ENCODE assay signal across 9 mouse cellular contexts in the genomic region with DNA sequence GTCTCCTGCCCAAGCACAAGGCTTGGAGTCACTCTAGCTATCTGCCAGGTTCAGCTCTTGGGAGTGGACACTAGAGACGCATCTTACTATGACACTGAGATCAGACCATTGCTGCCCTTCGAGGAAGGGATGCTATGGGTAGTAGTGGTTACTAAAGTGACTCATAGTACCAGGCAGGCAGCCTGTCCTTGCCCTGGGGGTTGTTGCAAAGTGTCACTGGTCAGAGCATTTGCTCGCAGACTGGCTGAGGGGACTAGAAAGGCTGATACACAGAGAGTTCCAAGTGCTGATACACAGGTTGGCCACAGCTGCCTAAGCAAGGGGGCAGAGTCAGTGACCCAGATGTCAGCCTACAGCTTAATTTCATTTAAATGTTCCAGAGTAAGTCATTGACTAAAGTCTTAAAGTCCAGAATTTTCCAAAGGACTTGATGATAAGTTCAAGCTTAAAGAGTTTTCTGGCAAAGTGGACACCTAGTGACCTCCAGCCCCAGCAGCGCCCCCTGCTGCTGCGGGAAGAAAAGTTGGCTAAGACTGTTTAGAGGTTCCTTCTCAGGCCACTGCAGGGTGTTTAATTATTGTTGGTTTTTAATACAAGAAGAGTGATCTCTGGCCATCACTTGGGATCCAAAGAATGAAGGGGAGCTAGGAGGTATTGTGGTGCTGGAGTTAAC. TPM values are rescaled to one million over a fixed set of nuclear protein-coding genes. Genes with fewer than 3 reads are reported as not detected.
DNase-seq lines count a peak whose midpoint lies in the region; ATAC-seq and TF ChIP-seq lines count a peak whose summit lies in the region.
"Had no signal": no experiment of that assay in that cellular context is flagged by ENCODE, and none has a peak within 500 bp of the region (broad histone marks: within the 10 kb centered on the region; RNA-seq: fewer than 3 reads in every experiment).

No protein-coding gene starts in this region.

- no peaks in the 10 kb centered on the region for H3K79me2 ChIP-seq in MEL (ENCODE audit: control insufficient read depth, insufficient read depth, low read length, poor library complexity)

- ATAC-seq in intestine, postnatal 0 days = no peak
- no peak for ATAC-seq in intestine, embryonic 15.5 days
- no peak for ATAC-seq in megakaryocyte, adult 5-6 weeks (ENCODE audit: poor library complexity, severe bottlenecking)
- ATAC-seq in midbrain, embryonic 14.5 days (ENCODE audit: low FRiP score, low TSS enrichment) = no peak

- peak; percentile 70 for TF ChIP-seq CTCF in intestine, postnatal 0 days (IDR thresholded peaks at IDR 0.05; ENCODE audit: low read depth)
- TF ChIP-seq CTCF in MEL (IDR thresholded peaks at IDR 0.05 in 2 of 3, conservative IDR thresholded peaks at IDR 0.05 in 1 of 3; ENCODE audit: control insufficient read depth in 1 of 3, insufficient read depth in 1 of 3, low read depth in 2 of 3, low read length in 3 of 3, poor library complexity in 1 of 3, severe bottlenecking in 1 of 3) = peak; percentile 41 to 75 (median 60); a peak in 5 of 6 replicates

- H3K27ac ChIP-seq in intestine, postnatal 0 days (ENCODE audit: low read depth, low read length) = no peak overlapping the region
- H3K27ac ChIP-seq in intestine, embryonic 15.5 days = no peak overlapping the region
- H3K27ac ChIP-seq in MEL (ENCODE audit: control insufficient read depth, low read depth, low read length) = no peak overlapping the region
- no peak overlapping the region for H3K27ac ChIP-seq in midbrain, embryonic 14.5 days (replicated peaks; ENCODE audit: low read depth, low read length)

- 0 out of 2 replicates have a peak, but pooled peaks cover 4% of the 10 kb centered on the region for H3K27me3 ChIP-seq in intestine, postnatal 0 days (replicated peaks; ENCODE audit: control insufficient read depth, insufficient read depth, low read length)
- no peaks in the 10 kb centered on the region for H3K27me3 ChIP-seq in intestine, embryonic 15.5 days (replicated peaks)
- H3K27me3 ChIP-seq in MEL (ENCODE audit: control insufficient read depth in 1 of 2, insufficient read depth in 2 of 2, low read length in 2 of 2) = no peaks in the 10 kb centered on the region; a peak in 1 of 4 replicates
- no peaks in the 10 kb centered on the region for H3K27me3 ChIP-seq in midbrain, embryonic 14.5 days (ENCODE audit: control insufficient read depth, insufficient read depth, low read length)

- TF ChIP-seq POLR2A in MEL (IDR thresholded peaks at IDR 0.05; ENCODE audit: control insufficient read depth in 1 of 2, insufficient read depth in 1 of 2, low read depth in 1 of 2, low read length in 2 of 2, poor library complexity in 1 of 2) = no peak

- no peak overlapping the region for H3K4me2 ChIP-seq in intestine, postnatal 0 days (replicated peaks; ENCODE audit: low read depth)
- no peak overlapping the region for H3K4me2 ChIP-seq in intestine, embryonic 15.5 days (replicated peaks)
- H3K4me2 ChIP-seq in midbrain, embryonic 14.5 days (ENCODE audit: low read length) = no peak overlapping the region

- H3K4me1 ChIP-seq in intestine, postnatal 0 days (replicated peaks; ENCODE audit: control insufficient read depth, insufficient read depth, low read length) = 0 out of 2 replicates have a peak, but pooled peaks cover 12% of the 10 kb centered on the region
- peaks cover 11% of the 10 kb centered on the region for H3K4me1 ChIP-seq in intestine, embryonic 15.5 days (replicated peaks)
- H3K4me1 ChIP-seq in MEL (ENCODE audit: control insufficient read depth in 1 of 2, insufficient read depth in 2 of 2, low read length in 2 of 2) = peaks cover 2 to 16% of the 10 kb centered on the region in 2 experiments; a peak in 3 of 4 replicates
- H3K4me1 ChIP-seq in midbrain, embryonic 14.5 days (ENCODE audit: control insufficient read depth, insufficient read depth, low read length) = 0 out of 2 replicates have a peak, but pooled peaks cover 3% of the 10 kb centered on the region

- H3K36me3 ChIP-seq in intestine, postnatal 0 days (ENCODE audit: control insufficient read depth, insufficient read depth) = no peaks in the 10 kb centered on the region
- no peaks in the 10 kb centered on the region for H3K36me3 ChIP-seq in intestine, embryonic 15.5 days
- H3K36me3 ChIP-seq in MEL (ENCODE audit: control insufficient read depth in 1 of 2, insufficient read depth in 2 of 2, low read length in 2 of 2) = peaks cover 0 to 7% of the 10 kb centered on the region in 2 experiments; a peak in 2 of 4 replicates
- H3K36me3 ChIP-seq in midbrain, embryonic 14.5 days (ENCODE audit: control insufficient read depth, insufficient read depth, low read length) = no peaks in the 10 kb centered on the region

- H3K4me3 ChIP-seq in intestine, postnatal 0 days (ENCODE audit: low read depth, low read length) = no peak overlapping the region
- no peak overlapping the region for H3K4me3 ChIP-seq in intestine, embryonic 15.5 days (replicated peaks)
- H3K4me3 ChIP-seq in MEL (ENCODE audit: control insufficient read depth in 1 of 2, insufficient read depth in 1 of 2, low read depth in 2 of 2, low read length in 2 of 2) = no peak overlapping the region
- no peak overlapping the region for H3K4me3 ChIP-seq in midbrain, embryonic 14.5 days (replicated peaks; ENCODE audit: low read depth, low read length)
- H3K4me3 ChIP-seq: myocyte had no signal

- peak; percentile 4; the same call in 1 of the 2 replicates for TF ChIP-seq RAD21 in MEL (IDR thresholded peaks at IDR 0.05; ENCODE audit: low read depth, low read length)

- no peak overlapping the region for H3K9ac ChIP-seq in intestine, postnatal 0 days (ENCODE audit: low read depth, low read length)
- H3K9ac ChIP-seq in intestine, embryonic 15.5 days = no peak overlapping the region
- H3K9ac ChIP-seq in MEL (ENCODE audit: control insufficient read depth, low read depth, low read length, poor library complexity, severe bottlenecking) = no peak overlapping the region
- no peak overlapping the region for H3K9ac ChIP-seq in midbrain, embryonic 14.5 days (replicated peaks; ENCODE audit: low read length)

- DNase-seq in 416B (ENCODE audit: low read depth) = peak; percentile 59
- DNase-seq in MEL (ENCODE audit: low read depth, low spot score) = no peak
- peak; percentile 73 for DNase-seq in kidney, postnatal 10 days
- DNase-seq in frontal cortex, postnatal 36 days (ENCODE audit: low spot score in 2 of 2) = no peak
- no peak for DNase-seq in midbrain, embryonic 14.5 days

- H3K9me3 ChIP-seq in intestine, postnatal 0 days (ENCODE audit: control insufficient read depth) = no peaks in the 10 kb centered on the region
- no peaks in the 10 kb centered on the region for H3K9me3 ChIP-seq in intestine, embryonic 15.5 days
- H3K9me3 ChIP-seq in MEL (replicated peaks; ENCODE audit: insufficient read depth, low read length) = no peaks in the 10 kb centered on the region
- no peaks in the 10 kb centered on the region for H3K9me3 ChIP-seq in midbrain, embryonic 14.5 days (ENCODE audit: control insufficient read depth, low read length)

- no peak for TF ChIP-seq EP300 in MEL (IDR thresholded peaks at IDR 0.05; ENCODE audit: low read depth in 1 of 2, low read length in 2 of 2)

- WGBS in intestine, postnatal 0 days = 74% methylated on average over 5 of the region's 5 CpGs
- WGBS in intestine, embryonic 15.5 days = 76% methylated on average over 5 of the region's 5 CpGs
- WGBS in midbrain, embryonic 14.5 days = 71% methylated on average over 5 of the region's 5 CpGs

TF ChIP-seq in MEL, 35 proteins besides CTCF, POLR2A, EP300 and RAD21:
- TF ChIP-seq SMC3 (IDR thresholded peaks at IDR 0.05; ENCODE audit: low read depth, low read length) = peak; percentile 68
- no peak for TF ChIP-seq ZKSCAN1 (IDR thresholded peaks at IDR 0.05; ENCODE audit: low read depth, low read length)

RNA-seq across cellular contexts. Expression of a gene that starts 32.5 kb away (rescaled TPM):
- 1.1 and 1.2 TPM in 2 replicates for polyA plus RNA-seq in intestine, postnatal 0 days (2015; fragmentation: Nextera tagmentation; extraction: Ambion mirVana)
- 1.2 and 2.1 TPM in 2 replicates for polyA plus RNA-seq in intestine, embryonic 15.5 days (2015; fragmentation: Nextera tagmentation; extraction: Ambion mirVana)
- 0.77 and 0.78 TPM in 2 replicates for total RNA-seq in MEL (2012; rRNA removed)
- 1 to 10 TPM in 1 of 2 experiments, not detected in 1; 1.2 TPM for polyA plus RNA-seq in MEL (2012; ENCODE audit: insufficient read depth in 1 of 2, insufficient read length in 2 of 2, low read depth in 1 of 2, low replicate concordance in 2 of 2, missing spikeins in 1 of 2)
- 0.09 TPM in 1 of 2 replicates, not detected in the other for total RNA-seq in megakaryocyte, adult 5-6 weeks (2015)
- total RNA-seq in megakaryocyte, adult 5-6 weeks (2017) = 2.9 and 3.0 TPM in 2 replicates
- polyA plus RNA-seq in midbrain, embryonic 14.5 days (2014; fragmentation: Nextera tagmentation; extraction: Ambion mirVana) = 0.70 and 0.93 TPM in 2 replicates

RNA-seq across cellular contexts. Expression of a gene that starts 32.6 kb away (rescaled TPM):
- not detected in 2 replicates for polyA plus RNA-seq in intestine, postnatal 0 days (2015; fragmentation: Nextera tagmentation; extraction: Ambion mirVana)
- not detected in 2 replicates for polyA plus RNA-seq in intestine, embryonic 15.5 days (2015; fragmentation: Nextera tagmentation; extraction: Ambion mirVana)
- total RNA-seq in MEL (2012; rRNA removed) = not detected in 2 replicates
- not detected for polyA plus RNA-seq in MEL (2012; ENCODE audit: insufficient read depth in 1 of 2, insufficient read length in 2 of 2, low read depth in 1 of 2, low replicate concordance in 2 of 2, missing spikeins in 1 of 2)
- total RNA-seq in megakaryocyte, adult 5-6 weeks (2015) = not detected in 2 replicates
- not detected in 2 replicates for total RNA-seq in megakaryocyte, adult 5-6 weeks (2017)
- polyA plus RNA-seq in midbrain, embryonic 14.5 days (2014; fragmentation: Nextera tagmentation; extraction: Ambion mirVana) = 0.12 and 0.18 TPM in 2 replicates
- polyA plus RNA-seq: myocyte had no signal

Comparison
In these comparisons a context has a peak if more than half of its experiments do, and no peak if none do; other contexts are left out.
1. DNase-seq: peak in 416B (single experiment) and kidney, postnatal 10 days (single experiment); none in MEL (single experiment), frontal cortex, postnatal 36 days (0 of 2) and midbrain, embryonic 14.5 days (single experiment).